Mouse (Mus musculus) lung, adult 2 months (tissue): ENCODE data around the gene Kifc5b.

Experiments
- CTCF ChIP-seq: fragments of 200-500 bp; IDR thresholded peaks from 2 replicates; pipeline ENCODE4 v1.5.1; 2011; ENCODE audit warnings: mild to moderate bottlenecking, low read length, control low read depth; ENCODE audit not compliant: insufficient read depth
- POLR2A ChIP-seq: fragments of 200-500 bp; IDR thresholded peaks from 2 replicates; pipeline ENCODE4 v1.6.1; 2011; ENCODE audit warnings: low read depth, mild to moderate bottlenecking, control low read depth, low read length, borderline replicate concordance; ENCODE audit errors: extremely low read depth

- TF ChIP-seq CTCF (no peak), POLR2A (no peak)
Measured at GRCm38 (mm10) chr17:26956309-26956708, 39.4 kb downstream of the Kifc5b start.
